Mouse (Mus musculus): ENCODE results near the gene Rmi2.

DNA sequence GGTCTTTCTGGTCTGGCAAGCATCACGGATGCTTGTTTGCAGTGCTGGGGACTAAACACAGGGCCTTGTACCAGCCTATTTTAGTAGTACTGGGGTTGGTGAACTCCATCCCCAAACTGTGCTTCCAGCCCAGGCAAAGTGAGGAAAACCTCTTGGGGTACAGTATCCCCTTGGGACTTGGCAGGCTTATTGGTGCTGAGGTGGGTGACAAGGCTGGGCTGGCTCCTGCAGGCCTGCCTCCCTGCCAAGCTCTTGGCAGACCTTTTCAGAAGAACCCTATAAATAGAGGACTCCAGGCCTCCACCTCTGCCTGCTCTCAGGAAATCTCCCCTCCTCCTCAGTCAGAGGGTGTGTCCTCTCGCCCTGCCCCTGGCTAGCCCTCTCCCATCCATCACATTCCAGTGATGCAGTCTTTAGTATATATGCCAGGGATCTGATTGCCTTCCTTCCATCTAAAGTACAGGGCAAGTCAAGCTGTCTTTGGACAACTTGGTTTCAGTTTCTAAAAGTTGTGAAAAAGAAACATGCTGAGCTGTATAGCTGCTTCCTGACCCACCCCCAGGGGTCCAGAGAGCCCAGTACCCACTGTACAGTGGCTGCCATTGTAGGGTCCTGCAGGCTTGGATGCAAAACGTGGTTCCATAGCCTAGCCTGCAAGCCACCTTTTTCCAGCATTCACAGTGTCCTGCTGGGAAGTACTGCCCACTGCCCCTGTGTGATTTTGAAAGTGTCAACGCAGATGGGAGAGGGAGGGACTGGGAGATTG lies 47.9 kb upstream of the Rmi2 start:
- TF ChIP-seq CTCF (IDR thresholded peaks at IDR 0.05; ENCODE audit: extremely low read depth, insufficient read depth, low read length) (no peak), POLR2A (IDR thresholded peaks at IDR 0.05; ENCODE audit: extremely low read depth, insufficient read depth, low read length) (no peak)
